Mouse (Mus musculus) cerebellum, adult 8-10 months (tissue): ENCODE results near the gene Syt13.

Experiments
- DNase-seq: peaks from one replicate; pipeline ENCODE4 v3.0.0; 2022

The Syt13 gene

DNA sequence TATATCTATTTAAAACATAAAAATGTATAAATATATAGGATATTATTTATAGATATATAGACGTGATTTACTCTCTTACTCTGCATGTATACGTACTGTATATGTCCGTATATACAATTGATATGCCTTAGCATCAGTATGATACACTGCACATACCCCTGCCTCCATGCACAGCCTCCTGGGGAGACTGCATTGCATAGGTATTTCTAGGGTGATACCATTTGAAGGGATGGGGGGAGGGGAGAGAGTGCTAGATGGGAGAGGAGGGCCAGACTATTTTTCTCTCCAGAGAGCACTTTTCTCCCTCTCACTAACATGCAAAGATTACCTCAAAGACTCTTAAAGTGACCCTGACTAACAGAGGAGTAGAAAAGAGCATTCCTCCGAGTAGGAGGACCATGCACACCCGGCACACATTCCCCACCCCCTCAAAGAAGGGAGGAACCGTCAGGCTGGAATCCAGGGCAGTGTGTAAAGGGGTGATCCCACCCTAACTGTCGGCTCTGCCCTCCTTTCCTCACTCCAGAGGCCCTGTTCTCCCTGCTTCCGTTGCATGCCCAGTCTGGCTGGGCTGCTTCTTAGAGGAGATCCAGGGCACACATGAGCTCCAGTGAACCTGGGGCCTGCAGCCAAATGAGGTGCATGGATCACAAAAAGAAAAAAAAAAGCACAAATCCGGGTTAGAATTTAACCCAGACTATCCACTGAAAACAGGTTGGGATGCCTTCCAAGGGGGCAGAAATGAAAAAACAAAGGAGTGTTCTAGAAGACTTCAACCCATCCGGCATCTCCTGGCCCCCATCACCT, 52.3 kb downstream of the Syt13 start:
- no peak for DNase-seq

DNA sequence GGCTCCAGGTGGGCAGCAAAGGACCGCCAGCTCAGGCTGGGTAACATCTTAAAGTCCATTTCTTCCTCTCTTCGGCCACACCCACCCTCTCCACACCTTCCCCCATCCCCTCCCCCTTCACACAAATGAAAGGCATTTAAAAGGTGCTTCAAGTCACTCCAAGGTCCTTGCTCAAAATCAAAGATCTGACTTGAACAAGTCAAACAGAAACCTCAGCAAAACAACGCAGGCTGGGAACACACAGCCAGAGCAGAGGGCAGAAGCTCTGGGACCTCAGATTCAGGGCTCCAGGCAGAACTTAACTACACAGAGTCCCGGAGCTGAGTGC, 52.9 kb downstream of the Syt13 start:
- DNase-seq: no peak

DNA sequence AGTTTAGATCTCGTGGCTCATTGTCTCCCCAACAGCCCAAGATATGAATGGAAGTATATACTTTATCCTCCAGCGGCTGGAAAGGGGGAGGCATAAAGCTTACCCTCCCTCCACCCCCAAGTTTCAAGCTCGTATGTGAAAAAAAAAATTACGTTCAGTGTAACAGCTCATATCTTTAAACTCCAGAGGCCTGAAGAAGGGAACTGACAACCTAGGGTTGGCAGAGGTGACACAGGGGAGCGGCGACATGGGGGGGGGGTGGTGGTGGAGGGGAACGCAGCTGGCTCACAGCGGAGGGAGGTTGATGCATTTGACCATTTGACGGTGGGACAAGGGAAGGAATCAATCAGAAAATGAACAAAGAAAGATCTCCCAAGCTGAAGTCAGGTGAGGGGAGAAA, 56.2 kb downstream of the Syt13 start:
- no peak for DNase-seq

DNA sequence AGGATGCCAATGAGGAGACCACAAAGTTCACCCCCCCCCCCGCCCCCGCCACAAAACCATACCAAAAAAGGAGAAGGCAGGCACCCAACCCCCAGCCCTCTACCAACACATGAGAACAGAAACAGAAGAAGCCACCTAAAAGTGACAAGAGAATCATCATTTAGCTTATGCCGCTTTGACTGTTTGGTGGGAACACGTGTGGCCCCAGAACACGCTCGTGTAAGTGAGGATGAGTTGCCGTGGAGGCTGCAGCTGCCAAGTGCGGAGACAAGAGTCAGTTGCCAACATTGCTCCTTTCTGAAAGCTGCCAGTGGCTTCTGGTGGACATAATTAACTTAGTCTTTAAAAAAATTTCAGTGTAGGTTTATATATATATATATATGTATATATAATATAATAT, 56.6 kb downstream of the Syt13 start:
- no peak for DNase-seq

DNA sequence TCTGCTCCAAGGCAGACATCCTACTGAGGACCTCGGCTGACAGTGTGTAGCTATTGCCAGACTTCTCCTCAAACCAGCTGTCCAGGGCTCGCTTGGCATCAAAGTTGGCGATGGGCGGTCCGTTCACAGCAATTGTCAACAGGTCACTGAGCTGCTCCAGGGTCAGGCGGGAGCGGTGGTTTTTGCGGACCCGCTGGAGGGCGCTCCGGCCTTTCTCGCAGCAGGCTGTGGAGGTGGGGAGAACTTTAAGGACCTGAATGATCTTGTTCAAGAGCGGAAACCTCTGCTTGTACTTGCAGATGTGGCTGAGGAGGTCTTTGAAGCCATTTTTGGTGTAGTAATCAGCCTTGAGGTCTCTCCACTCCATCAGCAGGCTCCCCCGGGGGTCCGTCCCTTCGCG, 57.2 kb downstream of the Syt13 start:
- DNase-seq: no peak

DNA sequence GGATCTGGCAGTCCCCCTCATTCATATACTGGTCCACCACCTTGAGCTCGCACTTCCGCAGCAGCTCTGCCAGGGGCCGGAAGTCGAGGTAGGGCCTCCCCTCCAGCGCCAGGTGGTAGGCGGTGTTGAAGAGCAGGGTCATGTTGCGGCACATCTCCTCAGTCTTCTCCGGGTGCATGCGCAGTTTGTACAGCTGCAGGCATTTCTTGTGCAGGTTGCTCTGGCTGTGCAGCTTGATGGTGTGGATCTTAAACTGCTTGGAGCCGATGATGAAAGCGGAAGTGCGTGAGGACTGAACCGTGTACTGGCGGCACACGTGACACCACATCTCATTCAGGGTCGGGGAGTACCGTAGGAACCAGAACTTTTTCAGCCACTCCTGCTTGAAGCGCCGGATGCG, 58.7 kb downstream of the Syt13 start:
- no peak for DNase-seq

DNA sequence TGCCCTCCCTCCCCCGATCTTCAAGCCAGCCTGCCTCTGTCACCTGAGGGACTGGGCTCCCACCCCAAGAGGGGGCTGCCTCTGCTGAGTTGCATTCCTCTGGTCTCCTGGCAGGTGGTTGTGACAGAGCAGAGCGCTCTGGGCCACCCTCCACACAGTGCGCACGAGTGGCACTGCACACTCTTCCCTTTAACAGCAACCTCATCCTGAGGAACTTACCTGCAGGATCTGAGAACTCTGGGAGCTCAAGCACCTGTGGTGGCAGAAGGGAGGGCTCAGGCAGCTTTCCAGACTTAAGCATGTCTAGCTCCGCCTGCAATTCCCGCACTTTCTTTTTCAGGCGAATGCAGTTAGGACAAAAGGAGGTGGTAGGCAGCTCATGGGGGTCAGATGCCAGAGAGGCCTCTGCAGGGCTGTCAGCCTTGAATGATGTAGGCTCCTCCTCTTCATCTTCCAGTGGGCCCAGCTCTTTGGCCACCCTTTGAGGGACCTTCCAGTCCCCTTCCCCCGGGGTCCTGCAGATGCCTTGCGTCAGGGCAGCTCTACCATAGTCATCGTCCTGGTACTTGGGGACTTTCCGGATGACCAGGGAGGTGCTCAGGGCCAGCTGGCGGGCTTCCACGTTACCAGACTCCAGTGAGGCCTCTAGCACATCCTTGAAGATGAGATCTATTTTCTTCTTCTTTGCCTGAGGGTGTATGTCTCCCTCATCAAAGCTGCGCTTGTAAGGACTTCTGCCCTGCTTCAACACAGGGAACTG, 60.3 kb downstream of the Syt13 start:
- DNase-seq: no peak

DNA sequence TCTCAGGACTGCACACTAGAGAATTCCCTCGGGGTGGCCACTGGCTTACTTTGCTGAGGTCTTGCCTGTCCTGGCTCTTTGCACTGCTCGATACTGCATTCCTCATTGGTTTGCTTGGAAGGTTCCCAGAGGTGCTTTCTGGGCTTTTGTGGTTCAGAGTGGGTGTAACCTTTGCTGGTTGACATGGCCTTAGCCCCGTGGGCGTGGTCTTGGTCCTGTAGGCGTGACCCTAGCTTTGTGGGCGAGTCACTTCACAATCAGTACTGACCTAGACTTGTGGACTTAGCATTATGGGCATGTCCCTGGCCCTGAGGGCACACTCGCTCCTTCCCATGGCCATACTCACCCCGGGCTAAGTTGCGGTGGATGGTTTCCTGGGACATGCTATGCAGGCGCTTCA, 65.3 kb downstream of the Syt13 start:
- no peak for DNase-seq

DNA sequence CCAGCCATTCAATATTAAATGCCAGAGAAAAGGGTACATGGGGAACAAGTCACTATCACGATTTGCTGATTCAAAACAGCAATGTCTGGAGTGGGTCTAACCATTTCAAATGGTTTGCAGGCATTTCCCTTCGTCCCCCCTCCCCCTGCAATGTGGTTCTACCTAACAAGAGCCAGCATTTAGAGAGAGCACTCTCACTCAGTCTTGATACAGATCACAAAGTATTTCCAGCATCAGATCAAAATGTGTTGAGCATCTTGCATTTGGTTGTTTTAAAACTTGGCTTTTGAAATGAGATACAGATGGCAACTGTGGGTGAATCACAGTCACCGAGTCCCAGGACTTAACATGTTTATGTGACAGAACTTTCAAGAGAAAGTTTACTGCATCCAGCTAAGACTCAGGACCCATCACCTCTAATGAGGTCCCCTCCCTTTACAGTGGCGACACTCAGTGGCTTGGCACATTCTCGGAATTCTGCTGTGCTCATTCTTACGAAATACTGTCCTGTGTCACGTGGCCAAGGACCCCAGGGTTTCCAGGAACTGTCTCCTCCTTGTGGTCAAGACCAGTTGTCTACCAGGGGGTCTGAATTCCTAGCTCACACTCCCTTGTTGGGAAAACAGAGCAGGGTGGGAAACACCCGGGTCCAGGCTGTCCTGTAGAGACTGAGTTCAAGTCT, 67.8 kb downstream of the Syt13 start:
- no peak for DNase-seq

DNA sequence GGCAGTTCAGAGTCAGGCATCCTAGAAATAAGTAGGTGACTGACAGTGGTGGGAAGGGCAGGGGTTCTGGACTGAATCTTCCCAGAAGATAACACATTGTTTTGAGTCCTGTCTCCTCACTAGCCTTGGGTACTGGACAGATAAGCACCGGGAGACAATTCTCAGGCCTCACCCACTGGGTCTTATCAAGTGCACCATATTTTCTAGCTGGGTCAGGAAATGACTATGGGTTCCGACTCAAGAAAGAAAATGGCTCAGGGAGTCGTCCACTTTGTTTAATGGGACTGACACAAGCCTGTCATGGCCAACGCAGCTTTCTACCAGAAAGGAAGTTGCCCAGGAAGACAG, 68.3 kb downstream of the Syt13 start:
- no peak for DNase-seq

DNA sequence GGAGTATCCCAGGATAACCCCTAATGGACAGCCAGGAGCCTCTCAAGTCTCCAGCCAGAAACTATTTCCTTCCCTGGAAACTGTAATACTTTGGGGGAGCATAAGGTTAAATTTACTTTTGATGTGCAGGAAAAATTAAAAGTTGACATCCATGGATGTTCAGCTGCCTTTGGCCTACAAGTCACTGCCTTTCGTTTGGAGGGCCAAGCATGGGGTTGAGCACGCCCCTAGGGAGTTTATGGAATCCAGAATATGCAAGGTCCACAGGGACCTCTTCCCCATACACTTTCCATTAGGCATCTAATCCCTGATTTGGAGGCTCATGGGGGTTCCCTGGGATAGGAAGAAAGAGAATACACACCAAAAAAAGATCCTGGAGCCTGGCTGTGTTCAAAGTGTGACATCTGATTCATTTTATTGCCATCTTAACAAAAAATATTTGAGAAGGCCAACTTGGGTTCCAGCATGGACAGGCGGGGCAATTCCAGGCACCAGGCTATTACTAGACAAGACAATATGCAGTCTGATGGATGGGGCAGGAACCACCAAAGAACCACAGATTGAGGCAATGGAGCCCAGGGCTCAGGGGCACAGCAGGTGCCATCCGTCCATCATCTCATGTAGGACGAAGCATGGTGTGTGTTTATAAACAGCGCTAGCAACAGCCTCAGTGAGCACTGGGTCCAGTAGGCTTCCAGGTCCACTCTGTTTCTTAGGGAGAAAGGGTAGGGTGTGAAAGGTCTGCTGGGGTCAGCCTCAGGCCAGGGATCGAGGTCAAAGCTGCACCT, 69.6 kb downstream of the Syt13 start:
- no peak for DNase-seq

DNA sequence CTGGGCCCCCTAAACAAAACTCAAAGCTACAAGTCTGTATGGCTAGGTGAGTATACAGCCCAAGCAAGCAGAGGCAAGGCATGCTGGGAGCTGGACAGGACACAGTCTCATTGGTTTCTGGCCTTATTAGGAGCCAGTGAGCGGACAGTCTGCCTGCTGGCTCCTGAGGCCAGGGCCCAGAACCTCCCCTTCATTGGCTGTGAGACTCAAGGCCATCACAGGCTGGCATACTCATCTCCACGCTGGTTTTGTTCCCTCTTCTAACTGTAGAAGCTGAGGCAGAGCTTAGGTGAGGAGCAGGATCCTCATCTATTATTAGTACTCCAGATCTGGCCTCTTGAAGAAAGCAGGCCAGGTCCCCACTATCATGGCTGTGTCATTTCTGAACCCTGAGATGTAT, 70.3 kb downstream of the Syt13 start:
- DNase-seq: no peak

DNA sequence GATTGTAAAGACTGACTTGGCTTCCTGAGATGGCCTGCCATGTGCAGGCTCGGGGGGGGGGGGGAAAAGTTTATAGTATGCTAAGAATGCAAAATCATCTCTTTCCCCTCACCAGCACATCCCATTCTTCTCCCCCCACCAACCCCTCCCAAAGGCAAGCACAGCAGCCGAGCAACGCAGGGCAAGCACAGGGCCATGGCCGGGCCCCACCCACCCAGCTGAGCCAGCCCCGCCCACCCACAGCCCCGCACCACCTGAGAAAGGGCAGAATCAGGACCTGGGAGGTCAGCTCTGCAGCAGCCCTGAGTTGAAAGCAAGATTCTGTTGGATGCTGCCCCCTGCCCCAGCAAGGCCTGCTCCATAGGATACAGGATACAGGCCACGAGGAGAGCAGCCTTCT, 70.7 kb downstream of the Syt13 start:
- DNase-seq: no peak

DNA sequence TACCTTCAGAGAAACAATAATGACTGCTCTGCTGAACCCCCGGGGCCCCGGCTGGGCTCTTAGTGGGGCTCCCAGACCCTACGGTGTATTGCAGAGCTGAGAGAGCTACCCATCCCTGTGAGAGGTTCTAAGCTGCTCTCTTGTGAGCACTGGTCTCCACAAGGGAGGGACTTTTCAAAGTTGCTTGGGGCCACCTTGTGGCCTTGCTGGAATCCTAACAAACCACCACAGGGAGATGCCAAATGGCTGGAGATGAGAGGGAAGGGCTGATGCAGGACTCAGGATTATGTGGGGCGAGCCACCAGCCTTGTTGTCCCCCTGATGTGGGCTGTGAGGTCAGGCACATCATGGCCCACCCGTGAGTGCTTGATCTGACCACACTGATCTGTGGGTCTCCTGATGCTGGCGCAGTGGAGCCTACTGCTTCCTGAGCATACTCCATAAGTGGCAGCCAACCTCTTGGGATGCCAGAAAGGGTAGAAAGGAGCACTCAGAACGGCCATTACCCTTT, 72.3 kb downstream of the Syt13 start:
- no peak for DNase-seq

DNA sequence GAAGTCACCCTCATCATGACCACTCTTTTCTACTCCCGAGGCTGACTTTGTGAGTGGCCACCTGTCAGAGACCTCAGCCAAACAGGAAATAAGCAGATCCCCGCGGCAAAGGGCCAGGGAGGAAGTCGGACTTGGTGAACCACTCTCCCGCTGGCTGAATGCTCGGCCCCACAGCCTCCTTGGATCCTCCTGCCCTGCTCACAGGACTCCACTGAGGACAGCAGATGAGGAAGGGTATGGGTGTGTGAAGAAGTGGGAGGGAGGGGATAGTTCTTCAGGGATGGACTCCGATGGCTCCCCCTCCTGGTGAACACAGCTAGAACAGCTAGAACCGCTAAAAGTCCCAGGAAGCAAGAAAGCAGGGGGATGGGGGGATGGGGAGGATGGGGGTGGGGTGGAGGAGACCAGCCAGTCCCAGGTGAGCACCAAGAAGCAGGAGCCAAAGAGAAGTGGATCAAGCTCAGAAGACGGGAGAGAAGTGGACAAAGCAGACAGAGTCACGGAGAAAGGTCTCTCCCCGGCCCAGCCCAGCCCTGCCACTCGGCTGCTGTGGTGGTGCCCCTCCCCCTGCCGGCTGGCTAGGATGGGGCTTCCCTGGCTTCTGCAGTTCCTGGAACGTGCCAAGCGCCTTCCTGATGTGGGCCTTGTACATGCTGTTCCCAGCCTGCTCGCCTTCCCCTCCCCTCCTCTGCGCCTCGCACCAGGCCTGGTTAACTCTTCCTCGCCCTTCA, 73.2 kb downstream of the Syt13 start:
- DNase-seq: peak; percentile 28

DNA sequence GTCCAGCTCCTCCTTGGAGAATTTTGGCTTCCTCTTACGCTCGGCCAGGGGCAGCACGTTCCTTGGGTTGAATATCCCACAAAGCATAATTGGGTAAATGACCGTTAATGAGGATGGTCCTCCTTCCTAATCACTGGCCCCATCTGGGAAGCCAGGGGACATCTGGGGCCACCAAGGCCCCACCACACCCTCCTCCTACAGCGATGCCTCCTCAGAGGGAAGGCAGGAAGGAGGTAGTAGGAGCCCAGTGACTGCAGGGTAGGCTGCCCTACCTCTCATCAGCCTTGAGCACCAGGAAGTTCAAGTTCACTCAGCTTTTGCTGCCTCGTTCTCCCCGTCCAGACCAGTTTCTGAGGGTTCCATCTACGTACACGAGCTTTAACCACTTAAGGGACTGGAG, 74.7 kb downstream of the Syt13 start:
- DNase-seq: no peak

DNA sequence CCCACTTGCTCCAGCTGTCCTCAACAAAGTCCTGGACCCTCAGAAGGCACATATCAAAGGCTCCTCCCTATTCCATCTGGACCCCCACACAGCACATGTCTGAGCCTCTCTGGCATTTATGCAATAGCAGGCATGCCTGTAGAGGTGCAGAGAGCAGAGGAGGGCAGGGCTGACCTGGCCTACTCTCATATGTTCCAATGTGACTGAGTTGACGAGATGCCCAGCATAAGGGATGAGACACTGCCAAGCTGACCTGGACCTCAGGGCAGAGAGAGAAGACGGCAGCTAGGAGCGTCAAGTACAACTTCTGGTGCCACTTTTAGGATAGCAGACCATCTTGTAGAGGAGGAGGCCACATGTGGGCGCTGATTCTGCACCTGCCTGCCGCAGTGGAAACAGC, 77.1 kb downstream of the Syt13 start:
- DNase-seq: no peak

DNA sequence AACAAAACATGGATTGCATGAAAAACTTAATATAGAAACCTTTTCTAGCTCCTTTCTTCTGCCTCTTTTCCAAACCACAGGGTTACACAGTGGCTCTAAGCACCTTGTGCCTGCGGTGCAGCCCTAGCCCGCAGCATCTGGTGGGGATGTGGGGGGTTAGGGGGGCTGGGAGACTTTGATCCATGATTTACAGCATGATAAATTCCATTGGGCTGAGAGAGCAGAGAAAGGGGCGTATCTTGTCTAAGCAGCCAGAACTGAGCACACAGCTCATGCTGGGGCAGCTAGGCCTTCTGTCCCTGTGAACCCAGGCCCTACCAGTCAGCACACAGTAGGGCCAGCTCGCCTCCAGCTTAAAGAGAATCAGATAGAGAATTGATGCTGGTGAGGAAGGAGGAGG, 90.1 kb downstream of the Syt13 start:
- no peak for DNase-seq
